Mouse (Mus musculus) mouse embryonic stem cell (cell line): Measurements from ENCODE around the gene Galk1.
"Not testable (repeated sequence)": the region's sequence is repeated elsewhere in the genome, so short reads cannot be mapped to it uniquely, and the experiment has no call there.

Source experiments
- in situ Hi-C, 2 experiments: fragments of 300-500 bp; cut with MboI; formaldehyde crosslinking; loops; 1 replicate in 1 of 2; 3 replicates in 1 of 2; pipeline ENCODE4 v1.14.3; 2019 to 2020; ENCODE audit warnings: low sequenced_read_pairs in 2 of 2, low pct_unique_long_range_greater_than_20kb in 1 of 2, mixed read lengths in 1 of 2; ENCODE audit not compliant: unreplicated experiment in 1 of 2

Gene Galk1

DNA sequence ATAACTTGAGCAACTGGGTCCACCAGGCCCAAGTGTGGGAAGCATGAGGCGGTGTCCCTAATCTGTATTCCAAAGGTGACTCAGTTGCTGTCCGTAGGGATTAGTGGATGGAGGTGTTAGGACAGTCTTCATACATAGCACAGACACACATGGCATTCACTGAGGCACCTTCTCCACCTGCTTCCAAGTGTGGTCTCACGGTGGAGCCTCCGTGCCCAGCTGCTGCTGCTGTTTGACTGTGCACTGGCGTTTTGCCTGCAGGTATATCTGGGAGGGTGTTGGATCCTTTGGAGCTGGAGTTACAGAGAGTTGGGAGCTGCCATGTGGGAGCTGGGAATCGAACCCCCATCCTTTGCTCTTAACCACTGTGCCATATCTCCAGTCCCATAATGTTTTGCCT lies 22.1 kb upstream of the Galk1 start:
- in situ Hi-C loops, result no loop called here

DNA sequence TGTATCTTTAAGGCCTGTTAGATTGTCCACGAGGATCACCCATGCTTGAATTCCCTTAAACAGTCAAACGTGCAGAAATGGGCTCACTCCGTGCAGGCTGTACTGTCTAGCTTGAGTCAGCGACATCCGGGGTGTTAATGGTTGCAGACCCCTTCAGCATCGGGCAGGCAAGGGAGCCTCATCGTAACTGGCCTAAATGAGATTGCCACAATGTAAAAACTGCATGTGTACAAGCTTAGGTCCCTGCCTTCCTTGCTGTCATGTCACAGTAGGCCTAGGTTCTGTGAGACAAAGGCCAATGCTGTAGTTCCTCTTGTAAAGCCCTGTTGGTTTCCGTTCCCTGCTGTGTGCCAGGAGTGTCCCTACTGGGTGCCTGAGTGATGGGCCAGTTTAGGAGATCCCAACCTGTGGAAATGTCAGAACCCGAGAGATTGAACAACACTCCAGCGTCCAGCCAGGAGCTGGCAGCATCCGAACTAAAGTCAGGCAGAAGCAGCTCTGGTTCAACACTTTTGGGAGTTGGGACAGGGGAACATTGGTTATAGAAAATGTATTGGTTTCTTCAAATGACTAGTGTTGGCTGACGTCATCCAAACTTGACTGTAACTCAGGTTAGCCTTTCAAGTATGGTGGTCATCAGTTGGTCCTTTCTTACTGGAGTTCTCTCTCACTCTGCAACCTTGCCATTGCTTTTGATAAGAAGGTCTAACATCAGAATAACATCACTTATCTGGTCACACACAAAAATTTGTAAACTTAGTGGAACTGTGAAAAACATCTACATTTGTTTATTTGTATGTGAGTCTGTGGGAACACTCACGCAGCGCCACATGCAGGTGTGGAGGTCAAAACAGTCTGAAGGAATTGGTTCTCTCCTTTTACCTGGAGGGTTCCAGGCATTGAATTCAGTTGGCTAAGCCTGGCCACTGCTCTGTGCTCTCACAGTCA lies 18.7 kb upstream of the Galk1 start:
- in situ Hi-C loops, result no loop called here

- in situ Hi-C loops, result no loop called here
These were observed 17.8 kb upstream of the Galk1 start, which contains the start of gene Unk for GRCm38 (mm10) chr11:116030088-116030897. Unk (plus strand) TSS chr11:116030322.

- in situ Hi-C loops, result no loop called here
These were observed 16.8 kb upstream of the Galk1 start for GRCm38 (mm10) chr11:116029086-116029865.

GRCm38 (mm10) chr11:116028177-116028865 lies 15.8 kb upstream of the Galk1 start:
- in situ Hi-C loops, result no loop called here

- in situ Hi-C loops, result no loop called here
These were observed 15.2 kb upstream of the Galk1 start, which contains the start of gene H3f3b for GRCm38 (mm10) chr11:116027756-116028155. H3f3b (minus strand) TSS chr11:116027962.

DNA sequence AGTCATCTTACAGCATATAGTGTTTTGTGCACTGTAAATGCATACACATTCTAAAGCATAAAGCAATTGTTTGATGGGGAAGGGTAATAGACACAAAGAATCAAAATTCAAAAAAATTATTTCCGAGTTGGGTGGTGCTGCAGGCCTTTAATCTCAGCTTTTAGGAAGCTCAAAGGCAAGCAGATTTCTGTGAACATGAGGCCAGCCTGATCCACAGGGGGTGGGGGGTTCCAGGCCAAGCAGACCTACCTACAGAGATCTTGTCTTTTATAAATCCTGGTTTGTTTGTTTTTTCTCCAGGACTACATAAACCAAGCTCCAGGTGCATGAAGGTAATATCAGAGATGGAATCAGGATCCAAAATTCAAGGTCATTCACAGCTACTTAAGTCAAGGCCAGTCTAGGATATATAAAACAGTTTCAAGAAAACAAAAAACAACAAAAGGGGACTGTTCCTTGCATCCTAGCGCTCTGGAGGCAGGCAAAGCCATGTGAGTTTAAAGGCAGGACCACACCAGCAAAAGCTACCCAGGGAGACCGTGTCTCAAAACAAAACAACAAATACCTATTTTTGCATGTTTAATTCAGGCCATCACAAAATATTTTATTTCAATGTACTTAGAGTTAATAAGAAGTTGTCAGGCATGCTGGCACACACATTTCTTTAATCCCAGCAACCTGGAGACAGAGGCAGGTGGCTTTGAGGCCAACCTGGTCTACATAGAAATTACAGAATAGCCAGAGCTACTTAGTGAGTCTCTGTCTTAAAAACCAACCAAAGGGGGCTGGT lies 12.7 kb upstream of the Galk1 start:
- in situ Hi-C loops, result no loop called here

- in situ Hi-C loops, result no loop called here
These were observed 11.9 kb upstream of the Galk1 start for GRCm38 (mm10) chr11:116024356-116024808.

DNA sequence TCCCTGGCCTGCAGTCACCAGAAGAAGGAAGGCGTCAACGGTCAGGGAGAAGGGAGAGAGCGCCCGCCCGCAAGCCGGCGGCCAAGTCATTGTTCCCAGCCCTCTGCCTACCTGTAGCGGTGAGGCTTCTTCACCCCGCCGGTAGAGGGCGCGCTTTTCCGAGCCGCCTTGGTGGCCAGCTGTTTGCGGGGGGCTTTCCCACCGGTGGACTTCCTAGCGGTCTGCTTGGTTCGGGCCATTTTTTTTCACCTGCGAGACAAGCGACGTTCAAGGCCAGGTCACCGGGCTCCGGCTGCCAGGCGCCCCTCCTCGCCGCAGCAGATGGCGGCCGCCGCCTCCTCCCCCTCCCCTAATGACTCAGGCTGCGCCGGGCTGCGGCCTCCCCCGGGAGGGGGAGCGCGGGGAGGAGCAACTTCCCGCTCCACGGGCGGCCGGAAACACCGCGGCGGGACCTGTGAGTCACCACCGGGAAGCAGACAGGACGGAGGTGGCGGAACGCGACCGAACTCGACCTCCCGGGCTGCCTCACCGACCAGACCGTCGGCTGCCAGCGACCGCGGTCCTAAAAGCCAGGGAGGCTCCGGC lies 11.3 kb upstream of the Galk1 start:
- in situ Hi-C loops, result no loop called here

- in situ Hi-C loops, result not testable (repeated sequence)
These were observed 10.7 kb upstream of the Galk1 start for GRCm38 (mm10) chr11:116023074-116023770.

GRCm38 (mm10) chr11:116022256-116022780 lies 9.8 kb upstream of the Galk1 start:
- in situ Hi-C loops, result no loop called here

DNA sequence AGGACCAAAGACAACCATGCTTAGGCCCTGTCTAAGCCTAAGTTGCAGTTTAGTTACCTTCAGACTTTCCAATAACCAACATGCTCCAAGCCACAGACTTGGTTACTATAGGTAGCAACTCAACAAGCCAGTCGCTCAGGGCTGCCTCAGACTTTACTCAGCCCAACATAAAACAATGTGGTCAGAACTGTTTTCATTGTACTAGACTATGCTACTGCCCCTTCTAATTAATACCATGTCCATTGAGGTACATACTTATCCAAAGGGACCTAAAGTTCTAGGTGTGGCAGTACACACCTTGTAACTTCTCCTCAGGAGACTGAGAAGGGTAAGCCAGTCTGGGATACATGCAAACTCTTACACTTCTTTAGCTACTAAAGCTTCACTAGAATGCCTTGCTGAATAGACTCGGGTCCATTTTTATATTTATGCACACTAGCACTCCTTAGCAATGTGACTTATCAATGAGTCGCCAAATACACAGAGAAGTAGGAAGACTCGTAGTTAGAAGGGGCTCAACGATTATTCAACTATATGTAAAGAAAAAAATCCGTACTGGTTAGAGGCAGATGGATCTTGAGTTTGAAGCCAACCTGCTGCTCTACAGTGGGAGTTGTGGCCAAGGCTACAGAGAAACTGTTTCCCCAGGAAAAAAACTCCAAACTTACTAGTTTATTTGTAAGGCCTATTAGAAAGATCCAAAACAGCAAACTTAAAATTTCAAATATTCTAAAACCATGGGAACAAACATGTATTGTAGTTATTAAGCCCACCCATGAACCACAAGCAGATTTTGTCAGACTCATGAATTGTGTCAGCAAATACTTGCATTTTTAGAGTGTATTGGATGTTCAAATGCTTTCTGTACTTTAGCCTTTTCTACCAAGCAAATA lies 9.1 kb upstream of the Galk1 start:
- in situ Hi-C loops, result no loop called here

GRCm38 (mm10) chr11:116020519-116020922 lies 8.0 kb upstream of the Galk1 start:
- in situ Hi-C loops, result no loop called here

DNA sequence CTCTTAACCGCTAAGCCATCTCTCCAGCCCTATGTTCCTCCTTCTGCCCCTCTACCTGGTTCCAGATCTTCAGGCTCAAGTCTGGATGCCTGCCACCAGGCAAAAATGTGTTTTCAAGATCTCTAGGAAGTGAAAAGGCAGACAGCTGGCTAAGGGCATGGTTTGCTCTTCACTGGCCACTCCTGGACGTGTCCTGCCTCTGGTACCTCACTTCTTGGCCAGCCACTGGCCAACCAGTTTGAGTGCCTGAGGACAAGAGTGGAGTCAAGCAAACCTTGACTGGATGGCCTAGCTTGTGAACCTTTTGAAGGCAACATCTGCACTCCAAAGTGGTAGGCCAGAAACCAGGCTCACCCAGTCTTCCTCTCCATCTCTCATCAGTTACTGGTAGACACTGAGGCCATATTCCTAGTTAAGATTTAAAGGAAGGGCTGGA lies 7.5 kb upstream of the Galk1 start:
- in situ Hi-C loops, result no loop called here

DNA sequence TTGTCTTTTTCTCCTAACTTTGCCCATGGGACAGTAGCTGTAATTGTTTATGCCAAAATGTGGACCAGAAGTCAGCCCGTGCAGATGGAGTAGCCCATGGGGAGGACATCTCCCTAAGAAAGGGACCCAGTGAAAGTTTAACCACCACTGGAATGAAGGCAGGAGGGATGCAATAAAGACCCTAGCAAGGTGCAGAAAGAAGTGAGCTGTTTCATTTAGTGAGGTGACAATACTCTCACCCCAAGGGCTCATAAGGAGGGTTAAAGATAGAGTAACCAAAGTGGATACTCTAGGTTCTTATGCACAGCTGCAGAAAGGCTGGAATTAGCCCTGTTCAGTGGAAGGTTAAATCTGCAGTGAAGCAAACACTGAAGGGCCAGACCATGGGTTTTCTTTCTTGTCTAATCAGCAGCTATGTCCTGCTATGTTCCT lies 6.9 kb upstream of the Galk1 start:
- in situ Hi-C loops, result no loop called here
